8 mouse cellular contexts compared by ENCODE assay signal in genomic region chr5:85936667-85937314, GRCm38 (mm10).
A peak's percentile ranks its signal among the peaks of the same experiment; 100 is the strongest.
DNase-seq lines count a peak whose midpoint lies in the region; ATAC-seq and TF ChIP-seq lines count a peak whose summit lies in the region.

No protein-coding gene starts in this region.

- H3K4me2 ChIP-seq in midbrain, embryonic 16.5 days (ENCODE audit: low read length) = 0 out of 2 replicates have a peak overlapping the region, but pooled peaks have one; percentile 23

- H3K27ac ChIP-seq in gastrocnemius, adult 2 months = no peak overlapping the region
- H3K27ac ChIP-seq in midbrain, embryonic 16.5 days (ENCODE audit: low read length) = no peak overlapping the region

- no peak overlapping the region for H3K4me3 ChIP-seq in gastrocnemius, adult 2 months
- no peak overlapping the region for H3K4me3 ChIP-seq in midbrain, embryonic 16.5 days (ENCODE audit: low read depth, low read length)

- peak; percentile 55 for TF ChIP-seq CTCF in gastrocnemius, adult 2 months (IDR thresholded peaks at IDR 0.05)

- intact Hi-C loops in gastrocnemius, adult 2 months (cut with DNase I) = no loop called here

- H3K27me3 ChIP-seq in midbrain, embryonic 16.5 days (ENCODE audit: control insufficient read depth, insufficient read depth, low read depth, low read length) = no peaks in the 10 kb centered on the region

- no peak for ATAC-seq in midbrain, embryonic 16.5 days
- ATAC-seq in erythroblast, adult 5-6 weeks (replicated peaks; ENCODE audit: low FRiP score, poor library complexity, severe bottlenecking) = no peak

- H3K9me3 ChIP-seq in midbrain, embryonic 16.5 days (replicated peaks; ENCODE audit: control insufficient read depth, low read length, poor library complexity, severe bottlenecking) = no peaks in the 10 kb centered on the region

- no peak for DNase-seq in gastrocnemius, adult 2 months
- DNase-seq in gastrocnemius, adult 18-20 months (ENCODE audit: low spot score) = no peak
- DNase-seq in ES-CJ7 (ENCODE audit: low read depth, low spot score) = peak; percentile 60
- peak; percentile 16 for DNase-seq in cerebellum, adult 9-10 months
- peak; percentile 15 to 86 for DNase-seq in frontal cortex, adult 2 months (ENCODE audit: extremely low spot score in 1 of 2, low spot score in 1 of 2)
- peak; percentile 50 to 70 for DNase-seq in left cerebral cortex, adult 18-20 months (ENCODE audit: low spot score in 2 of 2)

- no peaks in the 10 kb centered on the region for H3K36me3 ChIP-seq in midbrain, embryonic 16.5 days (ENCODE audit: control insufficient read depth, insufficient read depth, low read length)

- no peaks in the 10 kb centered on the region for H3K4me1 ChIP-seq in midbrain, embryonic 16.5 days (ENCODE audit: control insufficient read depth, insufficient read depth, low read length)

- no peak overlapping the region for H3K9ac ChIP-seq in midbrain, embryonic 16.5 days (ENCODE audit: low read depth, low read length)

- WGBS in midbrain, embryonic 16.5 days = 33% methylated on average over 8 of the region's 8 CpGs

Comparison
In these comparisons a context has a peak if more than half of its experiments do, and no peak if none do; other contexts are left out.
1. DNase-seq: peak in ES-CJ7 (single experiment), cerebellum, adult 9-10 months (single experiment), frontal cortex, adult 2 months (2 of 2) and left cerebral cortex, adult 18-20 months (2 of 2); none in gastrocnemius, adult 2 months (single experiment) and gastrocnemius, adult 18-20 months (single experiment).